Comparison of ENCODE assay signal across 17 mouse cellular contexts in genomic region chr17:3423416-3423815, GRCm38 (mm10).
A peak's percentile ranks its signal among the peaks of the same experiment; 100 is the strongest.
DNase-seq lines count a peak whose midpoint lies in the region; ATAC-seq and TF ChIP-seq lines count a peak whose summit lies in the region.
"Had no signal": no experiment of that assay in that cellular context is flagged by ENCODE, and none has a peak within 500 bp of the region (broad histone marks: within the 10 kb centered on the region; RNA-seq: fewer than 3 reads in every experiment).

No protein-coding gene starts in this region.

- H3K27me3 ChIP-seq in kidney, embryonic 15.5 days: no peaks in the 10 kb centered on the region
- H3K27me3 ChIP-seq in midbrain, postnatal 0 days (ENCODE audit: insufficient read depth, low read length): no peaks in the 10 kb centered on the region
- no peaks in the 10 kb centered on the region for H3K27me3 ChIP-seq in midbrain, embryonic 11.5 days (ENCODE audit: control insufficient read depth, insufficient read depth, low read length)
- H3K27me3 ChIP-seq: embryonic facial prominence, embryonic 15.5 days; heart, embryonic 12.5 days; limb, embryonic 15.5 days; liver, embryonic 15.5 days had no signal

- H3K9me3 ChIP-seq in kidney, embryonic 15.5 days (replicated peaks): no peaks in the 10 kb centered on the region
- H3K9me3 ChIP-seq in midbrain, postnatal 0 days (ENCODE audit: low read length): no peaks in the 10 kb centered on the region
- H3K9me3 ChIP-seq in midbrain, embryonic 11.5 days (ENCODE audit: control insufficient read depth, low read length): no peaks in the 10 kb centered on the region
- H3K9me3 ChIP-seq: embryonic facial prominence, embryonic 15.5 days; heart, embryonic 12.5 days; limb, embryonic 15.5 days; liver, embryonic 15.5 days had no signal

- H3K4me2 ChIP-seq in kidney, embryonic 15.5 days: no peak overlapping the region
- no peak overlapping the region for H3K4me2 ChIP-seq in midbrain, postnatal 0 days (ENCODE audit: low read depth, low read length, poor library complexity, severe bottlenecking)
- no peak overlapping the region for H3K4me2 ChIP-seq in midbrain, embryonic 11.5 days
- H3K4me2 ChIP-seq: embryonic facial prominence, embryonic 15.5 days; heart, embryonic 12.5 days; hindbrain, embryonic 14.5 days; limb, embryonic 15.5 days; liver, embryonic 15.5 days had no signal

- H3K4me3 ChIP-seq in kidney, embryonic 15.5 days (replicated peaks): no peak overlapping the region
- H3K4me3 ChIP-seq in midbrain, postnatal 0 days (ENCODE audit: low read depth, low read length): no peak overlapping the region
- H3K4me3 ChIP-seq in midbrain, embryonic 11.5 days (ENCODE audit: low read depth, low read length): no peak overlapping the region
- H3K4me3 ChIP-seq: embryonic facial prominence, embryonic 15.5 days; heart, embryonic 12.5 days; limb, embryonic 15.5 days; liver, embryonic 15.5 days had no signal

- peak; percentile 8 for DNase-seq in kidney, adult 9 months
- peak; percentile 19 for DNase-seq in midbrain, postnatal 0 days (ENCODE audit: low spot score)
- DNase-seq in midbrain, embryonic 11.5 days (ENCODE audit: low spot score, missing footprints): no peak
- peak; percentile 74 for DNase-seq in adrenal gland, postnatal 10 days
- no peak for DNase-seq in urinary bladder, postnatal 14 days (ENCODE audit: low spot score)
- DNase-seq in thymus, postnatal 0 days (ENCODE audit: low spot score): no peak
- DNase-seq: cerebellum, adult 11 months; right cerebral cortex, postnatal 14 days had no signal

- no peak for ATAC-seq in kidney, embryonic 15.5 days (replicated peaks; ENCODE audit: low FRiP score)
- ATAC-seq in midbrain, postnatal 0 days (ENCODE audit: low FRiP score): no peak
- no peak for ATAC-seq in midbrain, embryonic 11.5 days (ENCODE audit: low FRiP score)
- ATAC-seq: activated CD4-positive, CD25-positive, alpha-beta regulatory T cell, adult 4 months; forebrain, embryonic 16.5 days; midbrain, embryonic 16.5 days had no signal

- peaks cover 11% of the 10 kb centered on the region for H3K4me1 ChIP-seq in kidney, embryonic 15.5 days
- H3K4me1 ChIP-seq in midbrain, postnatal 0 days (ENCODE audit: insufficient read depth, low read length): no peaks in the 10 kb centered on the region
- H3K4me1 ChIP-seq in midbrain, embryonic 11.5 days (ENCODE audit: control insufficient read depth, insufficient read depth, low read length): no peaks in the 10 kb centered on the region
- H3K4me1 ChIP-seq: liver, embryonic 15.5 days had no signal

- no peak overlapping the region for H3K27ac ChIP-seq in kidney, embryonic 15.5 days
- no peak overlapping the region for H3K27ac ChIP-seq in midbrain, postnatal 0 days (ENCODE audit: low read depth, low read length)
- no peak overlapping the region for H3K27ac ChIP-seq in midbrain, embryonic 11.5 days (ENCODE audit: low read depth, low read length)
- H3K27ac ChIP-seq: hindbrain, embryonic 14.5 days; liver, embryonic 15.5 days had no signal

- WGBS in kidney, embryonic 15.5 days: 53% methylated on average over 2 of the region's 2 CpGs
- WGBS in midbrain, postnatal 0 days: 67% methylated on average over 2 of the region's 2 CpGs
- WGBS in midbrain, embryonic 11.5 days: 84% methylated on average over 2 of the region's 2 CpGs

- no peak for TF ChIP-seq CTCF in midbrain, postnatal 0 days (IDR thresholded peaks at IDR 0.05)

- no peak overlapping the region for H3K9ac ChIP-seq in kidney, embryonic 15.5 days
- no peak overlapping the region for H3K9ac ChIP-seq in midbrain, postnatal 0 days (replicated peaks; ENCODE audit: low read length, poor library complexity, severe bottlenecking)
- no peak overlapping the region for H3K9ac ChIP-seq in midbrain, embryonic 11.5 days (ENCODE audit: low read length)
- H3K9ac ChIP-seq: embryonic facial prominence, embryonic 15.5 days; heart, embryonic 12.5 days; hindbrain, embryonic 14.5 days; limb, embryonic 15.5 days; liver, embryonic 15.5 days had no signal

- no peaks in the 10 kb centered on the region for H3K36me3 ChIP-seq in kidney, embryonic 15.5 days
- H3K36me3 ChIP-seq in midbrain, postnatal 0 days (ENCODE audit: insufficient read depth, low read length): no peaks in the 10 kb centered on the region
- no peaks in the 10 kb centered on the region for H3K36me3 ChIP-seq in midbrain, embryonic 11.5 days (ENCODE audit: control insufficient read depth, insufficient read depth, low read length)
- H3K36me3 ChIP-seq: heart, embryonic 12.5 days; liver, embryonic 15.5 days had no signal

Comparison
In these comparisons a context has a peak if more than half of its experiments do, and no peak if none do; other contexts are left out.
1. DNase-seq: peak in kidney, adult 9 months (single experiment), midbrain, postnatal 0 days (single experiment) and adrenal gland, postnatal 10 days (single experiment); none in midbrain, embryonic 11.5 days (single experiment), urinary bladder, postnatal 14 days (single experiment) and thymus, postnatal 0 days (single experiment).